Mouse (Mus musculus): ENCODE measurements around the gene Casr. TPM values are rescaled to one million over a fixed set of nuclear protein-coding genes. Genes with fewer than 3 reads are reported as not detected.

Casr gene
- polyA plus RNA-seq, 1 experiment from 2014 or later: 0.20 TPM

GRCm38 (mm10) chr16:36555672-36556165 lies 6.2 kb downstream of the Casr start:
- H3K27ac ChIP-seq (ENCODE audit: low read depth, low read length): no peak overlapping the region
- no peaks in the 10 kb centered on the region for H3K36me3 ChIP-seq (ENCODE audit: control insufficient read depth, insufficient read depth, low read length)
- no peaks in the 10 kb centered on the region for H3K27me3 ChIP-seq (ENCODE audit: control insufficient read depth, insufficient read depth, low read length)
- ATAC-seq (ENCODE audit: low FRiP score): no peak
- WGBS: 82% methylated on average over 10 of the region's 10 CpGs
- H3K9ac ChIP-seq (ENCODE audit: low read length): no peak overlapping the region
- no peak overlapping the region for H3K4me2 ChIP-seq
- H3K4me1 ChIP-seq (ENCODE audit: control insufficient read depth, insufficient read depth, low read length): no peaks in the 10 kb centered on the region
- DNase-seq (ENCODE audit: low spot score, missing footprints): no peak
- H3K9me3 ChIP-seq (ENCODE audit: control insufficient read depth, low read length): no peaks in the 10 kb centered on the region
- no peak overlapping the region for H3K4me3 ChIP-seq (ENCODE audit: low read depth, low read length)

GRCm38 (mm10) chr16:36553624-36554023 lies 8.3 kb downstream of the Casr start:
- H3K4me1 ChIP-seq (ENCODE audit: control insufficient read depth, insufficient read depth, low read length): no peaks in the 10 kb centered on the region
- WGBS: 92% methylated on average over 3 of the region's 3 CpGs
- ATAC-seq (ENCODE audit: low FRiP score) (no peak), DNase-seq (ENCODE audit: low spot score, missing footprints) (no peak)
- H3K27ac ChIP-seq (ENCODE audit: low read depth, low read length): no peak overlapping the region
- H3K4me3 ChIP-seq (ENCODE audit: low read depth, low read length): no peak overlapping the region
- H3K4me2 ChIP-seq: no peak overlapping the region
- H3K36me3 ChIP-seq (ENCODE audit: control insufficient read depth, insufficient read depth, low read length): no peaks in the 10 kb centered on the region
- no peak overlapping the region for H3K9ac ChIP-seq (ENCODE audit: low read length)
- no peaks in the 10 kb centered on the region for H3K27me3 ChIP-seq (ENCODE audit: control insufficient read depth, insufficient read depth, low read length)
- no peaks in the 10 kb centered on the region for H3K9me3 ChIP-seq (ENCODE audit: control insufficient read depth, low read length)

GRCm38 (mm10) chr16:36545333-36545732 lies 16.6 kb downstream of the Casr start:
- Histone ChIP-seq H3K9me3 (ENCODE audit: control insufficient read depth, low read length) (no peaks in the 10 kb centered on the region), H3K4me2 (no peak overlapping the region), H3K4me3 (ENCODE audit: low read depth, low read length) (no peak overlapping the region), H3K4me1 (ENCODE audit: control insufficient read depth, insufficient read depth, low read length) (no peaks in the 10 kb centered on the region), H3K9ac (ENCODE audit: low read length) (no peak overlapping the region), H3K27ac (ENCODE audit: low read depth, low read length) (no peak overlapping the region), H3K27me3 (ENCODE audit: control insufficient read depth, insufficient read depth, low read length) (no peaks in the 10 kb centered on the region), H3K36me3 (ENCODE audit: control insufficient read depth, insufficient read depth, low read length) (no peaks in the 10 kb centered on the region)
- no peak for DNase-seq (ENCODE audit: low spot score, missing footprints)
- ATAC-seq (ENCODE audit: low FRiP score): no peak
- 78% methylated on average over 4 of the region's 4 CpGs for WGBS

- ATAC-seq (ENCODE audit: low FRiP score) (no peak), DNase-seq (ENCODE audit: low spot score, missing footprints) (no peak)
- Histone ChIP-seq H3K9me3 (ENCODE audit: control insufficient read depth, low read length) (no peaks in the 10 kb centered on the region), H3K9ac (ENCODE audit: low read length) (no peak overlapping the region), H3K27ac (ENCODE audit: low read depth, low read length) (no peak overlapping the region), H3K27me3 (ENCODE audit: control insufficient read depth, insufficient read depth, low read length) (no peaks in the 10 kb centered on the region), H3K4me1 (ENCODE audit: control insufficient read depth, insufficient read depth, low read length) (no peaks in the 10 kb centered on the region), H3K36me3 (ENCODE audit: control insufficient read depth, insufficient read depth, low read length) (no peaks in the 10 kb centered on the region), H3K4me2 (no peak overlapping the region), H3K4me3 (ENCODE audit: low read depth, low read length) (no peak overlapping the region)
- 84% methylated on average over 3 of the region's 3 CpGs for WGBS
Observed at GRCm38 (mm10) chr16:36543091-36543490, 18.9 kb downstream of the Casr start.

GRCm38 (mm10) chr16:36540834-36541233 lies 21.1 kb downstream of the Casr start:
- no peak overlapping the region for H3K4me3 ChIP-seq (ENCODE audit: low read depth, low read length)
- no peaks in the 10 kb centered on the region for H3K27me3 ChIP-seq (ENCODE audit: control insufficient read depth, insufficient read depth, low read length)
- no peak overlapping the region for H3K27ac ChIP-seq (ENCODE audit: low read depth, low read length)
- no peak for ATAC-seq (ENCODE audit: low FRiP score)
- DNase-seq (ENCODE audit: low spot score, missing footprints): no peak
- H3K9me3 ChIP-seq (ENCODE audit: control insufficient read depth, low read length): no peaks in the 10 kb centered on the region
- H3K36me3 ChIP-seq (ENCODE audit: control insufficient read depth, insufficient read depth, low read length): no peaks in the 10 kb centered on the region
- no peaks in the 10 kb centered on the region for H3K4me1 ChIP-seq (ENCODE audit: control insufficient read depth, insufficient read depth, low read length)
- H3K4me2 ChIP-seq: no peak overlapping the region
- no peak overlapping the region for H3K9ac ChIP-seq (ENCODE audit: low read length)
- WGBS: 66% methylated on average over 6 of the region's 6 CpGs

- Histone ChIP-seq H3K36me3 (ENCODE audit: control insufficient read depth, insufficient read depth, low read length) (no peaks in the 10 kb centered on the region), H3K9ac (ENCODE audit: low read length) (no peak overlapping the region), H3K4me2 (no peak overlapping the region), H3K4me3 (ENCODE audit: low read depth, low read length) (no peak overlapping the region), H3K27me3 (ENCODE audit: control insufficient read depth, insufficient read depth, low read length) (no peaks in the 10 kb centered on the region), H3K4me1 (ENCODE audit: control insufficient read depth, insufficient read depth, low read length) (no peaks in the 10 kb centered on the region), H3K27ac (ENCODE audit: low read depth, low read length) (no peak overlapping the region), H3K9me3 (ENCODE audit: control insufficient read depth, low read length) (no peaks in the 10 kb centered on the region)
- DNase-seq (ENCODE audit: low spot score, missing footprints): no peak
- ATAC-seq (ENCODE audit: low FRiP score): no peak
- 80% methylated on average over 11 of the region's 11 CpGs for WGBS
Observed at GRCm38 (mm10) chr16:36532981-36533687, 28.8 kb downstream of the Casr start.

- 32% methylated on average over 4 of the region's 4 CpGs for WGBS
- DNase-seq (ENCODE audit: low spot score, missing footprints): no peak
- Histone ChIP-seq H3K4me1 (ENCODE audit: control insufficient read depth, insufficient read depth, low read length) (no peaks in the 10 kb centered on the region), H3K36me3 (ENCODE audit: control insufficient read depth, insufficient read depth, low read length) (no peaks in the 10 kb centered on the region), H3K4me3 (ENCODE audit: low read depth, low read length) (no peak overlapping the region), H3K4me2 (no peak overlapping the region), H3K27me3 (ENCODE audit: control insufficient read depth, insufficient read depth, low read length) (no peaks in the 10 kb centered on the region), H3K27ac (ENCODE audit: low read depth, low read length) (no peak overlapping the region), H3K9me3 (ENCODE audit: control insufficient read depth, low read length) (no peaks in the 10 kb centered on the region), H3K9ac (ENCODE audit: low read length) (no peak overlapping the region)
- ATAC-seq (ENCODE audit: low FRiP score): no peak
Observed at GRCm38 (mm10) chr16:36532046-36532445, 29.9 kb downstream of the Casr start.

- no peak overlapping the region for H3K4me2 ChIP-seq
Observed at GRCm38 (mm10) chr16:36531630-36532029, 30.3 kb downstream of the Casr start.

GRCm38 (mm10) chr16:36530566-36531552 lies 31.1 kb downstream of the Casr start:
- no peaks in the 10 kb centered on the region for H3K27me3 ChIP-seq (ENCODE audit: control insufficient read depth, insufficient read depth, low read length)
- no peak overlapping the region for H3K4me2 ChIP-seq
- no peak overlapping the region for H3K4me3 ChIP-seq (ENCODE audit: low read depth, low read length)
- H3K27ac ChIP-seq (ENCODE audit: low read depth, low read length): no peak overlapping the region
- DNase-seq (ENCODE audit: low spot score, missing footprints): no peak
- 78% methylated on average over 15 of the region's 15 CpGs for WGBS
- no peaks in the 10 kb centered on the region for H3K36me3 ChIP-seq (ENCODE audit: control insufficient read depth, insufficient read depth, low read length)
- H3K9me3 ChIP-seq (ENCODE audit: control insufficient read depth, low read length): no peaks in the 10 kb centered on the region
- no peak overlapping the region for H3K9ac ChIP-seq (ENCODE audit: low read length)
- no peaks in the 10 kb centered on the region for H3K4me1 ChIP-seq (ENCODE audit: control insufficient read depth, insufficient read depth, low read length)
- ATAC-seq (ENCODE audit: low FRiP score): no peak

More at GRCm38 (mm10) chr16:36531630-36532029, 30.3 kb downstream of the Casr start:
- no peaks in the 10 kb centered on the region for H3K9me3 ChIP-seq (ENCODE audit: control insufficient read depth, low read length)
- no peaks in the 10 kb centered on the region for H3K4me1 ChIP-seq (ENCODE audit: control insufficient read depth, insufficient read depth, low read length)
- no peak overlapping the region for H3K9ac ChIP-seq (ENCODE audit: low read length)
- no peak for DNase-seq (ENCODE audit: low spot score, missing footprints)
- H3K27ac ChIP-seq (ENCODE audit: low read depth, low read length): no peak overlapping the region
- H3K4me3 ChIP-seq (ENCODE audit: low read depth, low read length): no peak overlapping the region
- ATAC-seq (ENCODE audit: low FRiP score): no peak
- WGBS: 76% methylated on average over 5 of the region's 5 CpGs
- no peaks in the 10 kb centered on the region for H3K36me3 ChIP-seq (ENCODE audit: control insufficient read depth, insufficient read depth, low read length)
- no peaks in the 10 kb centered on the region for H3K27me3 ChIP-seq (ENCODE audit: control insufficient read depth, insufficient read depth, low read length)

Measured in midbrain, embryonic 11.5 days (tissue).